Mouse (Mus musculus): ENCODE results near the gene Sema4b. TPM values are rescaled to one million over a fixed set of nuclear protein-coding genes. Genes with fewer than 3 reads are reported as not detected.

Sema4b gene
- polyA plus RNA-seq, 1 experiment from 2014 or later: 19.7 TPM

Other genes with a start within 250 kb of the Sema4b start
- 14.7 and 17.5 TPM in 2 replicates for gene Zfp710, start 162.0 kb upstream of the Sema4b start, polyA plus RNA-seq (2014; fragmentation: Nextera tagmentation; extraction: Ambion mirVana)
- 198 and 205 TPM in 2 replicates for gene Idh2, start 71.4 kb upstream of the Sema4b start, polyA plus RNA-seq (2014; fragmentation: Nextera tagmentation; extraction: Ambion mirVana)
- 29.8 and 41.1 TPM in 2 replicates for gene Cib1, start 46.0 kb downstream of the Sema4b start, polyA plus RNA-seq (2014; fragmentation: Nextera tagmentation; extraction: Ambion mirVana)
- 3.4 and 3.8 TPM in 2 replicates for gene Gdpgp1, start 46.0 kb downstream of the Sema4b start, polyA plus RNA-seq (2014; fragmentation: Nextera tagmentation; extraction: Ambion mirVana)
- gene Ttll13, start 59.5 kb downstream of the Sema4b start, polyA plus RNA-seq (2014; fragmentation: Nextera tagmentation; extraction: Ambion mirVana): 1.3 and 1.7 TPM in 2 replicates
- gene Ngrn, start 74.4 kb downstream of the Sema4b start, polyA plus RNA-seq (2014; fragmentation: Nextera tagmentation; extraction: Ambion mirVana): 67.8 and 70.4 TPM in 2 replicates
- gene Vps33b, start 82.8 kb downstream of the Sema4b start, polyA plus RNA-seq (2014; fragmentation: Nextera tagmentation; extraction: Ambion mirVana): 22.0 and 26.5 TPM in 2 replicates
- gene Prc1, start 107.6 kb downstream of the Sema4b start, polyA plus RNA-seq (2014; fragmentation: Nextera tagmentation; extraction: Ambion mirVana): 33.0 and 39.3 TPM in 2 replicates
- gene Rccd1, start 137.6 kb downstream of the Sema4b start, polyA plus RNA-seq (2014; fragmentation: Nextera tagmentation; extraction: Ambion mirVana): 9.4 and 11.6 TPM in 2 replicates
- 43.3 and 43.9 TPM in 2 replicates for gene Unc45a, start 154.2 kb downstream of the Sema4b start, polyA plus RNA-seq (2014; fragmentation: Nextera tagmentation; extraction: Ambion mirVana)
- gene Hddc3, start 156.3 kb downstream of the Sema4b start, polyA plus RNA-seq (2014; fragmentation: Nextera tagmentation; extraction: Ambion mirVana): 18.7 and 23.4 TPM in 2 replicates
- gene Man2a2, start 184.5 kb downstream of the Sema4b start, polyA plus RNA-seq (2014; fragmentation: Nextera tagmentation; extraction: Ambion mirVana): 18.9 and 21.6 TPM in 2 replicates
- gene Fes, start 201.1 kb downstream of the Sema4b start, polyA plus RNA-seq (2014; fragmentation: Nextera tagmentation; extraction: Ambion mirVana): 3.8 and 4.6 TPM in 2 replicates
- gene Furin, start 218.6 kb downstream of the Sema4b start, polyA plus RNA-seq (2014; fragmentation: Nextera tagmentation; extraction: Ambion mirVana): 6.0 and 6.7 TPM in 2 replicates